Mouse (Mus musculus) lung, postnatal 0 days (tissue): ENCODE results near the gene Actn3. TPM values are rescaled to one million over a fixed set of nuclear protein-coding genes. Genes with fewer than 3 reads are reported as not detected.

ENCODE experiments used
- ATAC-seq: fragments of 200-750 bp; cut with Nextera tagmentation; 2 replicates; pipeline ENCODE4 v1.8.0; 2017; ENCODE audit warnings: moderate library complexity
- DNase-seq: peaks from one replicate; pipeline ENCODE4 v3.0.0-alpha.2; 2016; ENCODE audit warnings: low spot score
- H3K27ac ChIP-seq: fragments of 300-500 bp; sonication (generic); 2 replicates; pipeline ENCODE4 v1.5.1; 2014; ENCODE audit warnings: antibody characterized with exemption, mild to moderate bottlenecking, low read length, mixed read lengths
- H3K27me3 ChIP-seq: fragments of 300-500 bp; sonication (generic); replicated peaks from 2 replicates; pipeline ENCODE4 v1.6.1; 2014; ENCODE audit warnings: low read length, mixed read lengths; ENCODE audit not compliant: insufficient read depth
- H3K36me3 ChIP-seq: fragments of 300-500 bp; sonication (generic); 2 replicates; pipeline ENCODE4 v1.6.1; 2014; ENCODE audit warnings: low read length, mixed read lengths; ENCODE audit not compliant: insufficient read depth
- H3K4me1 ChIP-seq: fragments of 300-500 bp; sonication (generic); 2 replicates; pipeline ENCODE4 v1.6.1; 2014; ENCODE audit warnings: antibody characterized with exemption, low read depth, low read length, mixed read lengths; ENCODE audit not compliant: insufficient read depth
- H3K4me2 ChIP-seq: fragments of 300-500 bp; sonication (generic); replicated peaks from 2 replicates; pipeline ENCODE4 v1.6.1; 2014; ENCODE audit warnings: low read depth, mild to moderate bottlenecking, low read length, moderate library complexity, mixed read lengths
- H3K4me3 ChIP-seq: fragments of 300-500 bp; sonication (generic); 2 replicates; pipeline ENCODE4 v1.5.1; 2014; ENCODE audit warnings: low read depth, low read length
- H3K9ac ChIP-seq: fragments of 300-500 bp; sonication (generic); replicated peaks from 2 replicates; pipeline ENCODE4 v1.6.1; 2014; ENCODE audit warnings: low read depth, mild to moderate bottlenecking
- H3K9me3 ChIP-seq: fragments of 300-500 bp; sonication (generic); 2 replicates; pipeline ENCODE4 v1.6.1; 2016; ENCODE audit warnings: low read length, mixed read lengths
- CTCF ChIP-seq: IDR thresholded peaks from 2 replicates; pipeline ENCODE4 v1.5.1; 2016; ENCODE audit warnings: antibody characterized with exemption, mild to moderate bottlenecking
- EP300 ChIP-seq: IDR thresholded peaks from 2 replicates; pipeline ENCODE4 v1.6.1; 2016; ENCODE audit warnings: antibody characterized with exemption, mild to moderate bottlenecking, control low read depth
- WGBS: fragments of 180-500 bp; shearing (Covaris S2); extraction: QIAGEN DNeasy Blood & Tissue Kit; methylation state at CpG from one replicate; pipeline ENCODE4 v1.1.7; 2014; 5-methylcytosine and 5-hydroxymethylcytosine counted together
- polyA plus RNA-seq: library from polyadenylated mRNA; unstranded; fragments of >200 nt; fragmentation: Nextera tagmentation; extraction: Ambion mirVana; gene quantifications from 2 replicates; pipeline ENCODE4 v1.2.1, GENCODE M21; 2015

Gene Actn3
- polyA plus RNA-seq, 1 experiment from 2014 or later = 0.27 TPM

DNA sequence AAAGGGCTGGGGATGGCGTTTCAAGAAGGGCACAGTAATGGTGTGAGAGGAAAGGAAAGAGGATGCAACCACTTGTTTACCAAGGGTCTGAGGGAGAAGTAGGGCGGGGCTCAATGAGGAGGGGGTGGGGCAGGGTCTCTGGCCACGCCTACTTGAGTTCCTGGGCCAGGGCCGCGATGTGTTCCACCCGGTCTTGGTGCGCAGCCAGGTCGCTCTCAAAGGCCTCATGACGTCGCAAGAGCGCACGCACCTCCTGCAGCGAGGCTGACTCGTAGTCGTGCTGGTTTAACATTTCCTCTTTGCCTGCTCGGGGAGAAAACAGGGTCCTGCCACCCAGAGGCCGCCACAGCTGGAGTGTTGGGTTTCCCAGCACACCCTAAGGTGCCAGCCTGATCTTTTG lies 12.6 kb downstream of the Actn3 start:
- no peak overlapping the region for H3K27ac ChIP-seq
- no peaks in the 10 kb centered on the region for H3K4me1 ChIP-seq
- no peaks in the 10 kb centered on the region for H3K36me3 ChIP-seq
- H3K9me3 ChIP-seq = no peaks in the 10 kb centered on the region
- WGBS = 3% methylated on average over 17 of the region's 17 CpGs
- H3K4me2 ChIP-seq = peak overlapping the region; percentile 9; the same call in 1 of the 2 replicates
- TF ChIP-seq EP300 (no peak), CTCF (no peak)
- H3K4me3 ChIP-seq = no peak overlapping the region; the same call in 1 of the 2 replicates
- no peak overlapping the region for H3K9ac ChIP-seq
- DNase-seq (peak; percentile 62), ATAC-seq (peak; percentile 23; the same call in 1 of the 2 replicates)
- H3K27me3 ChIP-seq = no peaks in the 10 kb centered on the region

DNA sequence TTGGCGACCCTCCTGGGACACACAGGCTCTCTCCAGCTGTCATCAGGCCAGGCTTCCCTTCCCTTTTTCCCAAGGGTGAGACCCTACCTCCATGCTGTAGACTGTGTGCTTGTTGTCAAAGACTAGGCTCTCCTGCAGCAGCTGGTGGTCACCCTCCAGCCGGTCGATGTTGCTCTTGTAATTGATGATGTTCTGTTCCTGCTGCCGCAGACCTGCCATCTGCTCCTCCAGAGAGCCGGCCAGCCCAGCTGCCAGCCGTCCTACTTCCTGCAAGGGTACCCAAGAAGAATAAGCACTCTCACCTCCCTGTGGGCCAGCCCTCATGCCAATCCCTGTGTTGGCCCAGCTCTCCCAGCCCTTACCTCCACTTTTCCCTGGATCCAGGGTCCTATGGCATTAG lies 14.7 kb downstream of the Actn3 start:
- Histone ChIP-seq H3K4me3 (no peak overlapping the region), H3K4me1 (no peaks in the 10 kb centered on the region), H3K4me2 (no peak overlapping the region), H3K36me3 (no peaks in the 10 kb centered on the region), H3K27ac (no peak overlapping the region), H3K9ac (no peak overlapping the region), H3K27me3 (no peaks in the 10 kb centered on the region), H3K9me3 (no peaks in the 10 kb centered on the region)
- WGBS = 66% methylated on average over 6 of the region's 6 CpGs
- TF ChIP-seq CTCF (no peak), EP300 (no peak)
- no peak for DNase-seq
- ATAC-seq = no peak

DNA sequence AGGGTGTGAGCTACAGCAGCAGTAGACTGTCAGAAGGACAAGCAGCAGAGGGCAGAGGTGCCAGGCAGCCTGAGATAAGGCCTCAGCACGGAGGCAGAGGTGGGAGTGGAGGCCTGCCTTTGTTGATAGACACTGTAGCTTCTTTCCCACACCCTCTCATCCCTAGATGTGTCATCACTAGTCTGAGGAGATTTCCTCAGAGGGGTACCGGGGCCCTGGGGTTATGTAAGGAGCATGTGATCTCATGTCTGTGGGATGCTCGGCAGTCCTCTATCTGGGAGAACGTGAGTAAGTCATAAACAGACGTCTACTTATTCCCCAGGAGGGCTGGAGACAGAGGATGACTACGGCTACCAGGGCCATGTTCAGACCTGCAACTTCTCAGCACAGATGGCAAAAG lies 18.6 kb downstream of the Actn3 start:
- DNase-seq = no peak
- ATAC-seq = no peak
- no peak overlapping the region for H3K4me2 ChIP-seq
- H3K27me3 ChIP-seq = no peaks in the 10 kb centered on the region
- H3K9me3 ChIP-seq = no peaks in the 10 kb centered on the region
- no peaks in the 10 kb centered on the region for H3K36me3 ChIP-seq
- 56% methylated on average over 6 of the region's 6 CpGs for WGBS
- H3K4me3 ChIP-seq = no peak overlapping the region
- no peak overlapping the region for H3K27ac ChIP-seq
- TF ChIP-seq CTCF = no peak
- no peak for TF ChIP-seq EP300
- H3K4me1 ChIP-seq = 0 out of 2 replicates have a peak, but pooled peaks cover 4% of the 10 kb centered on the region
- H3K9ac ChIP-seq = no peak overlapping the region

DNA sequence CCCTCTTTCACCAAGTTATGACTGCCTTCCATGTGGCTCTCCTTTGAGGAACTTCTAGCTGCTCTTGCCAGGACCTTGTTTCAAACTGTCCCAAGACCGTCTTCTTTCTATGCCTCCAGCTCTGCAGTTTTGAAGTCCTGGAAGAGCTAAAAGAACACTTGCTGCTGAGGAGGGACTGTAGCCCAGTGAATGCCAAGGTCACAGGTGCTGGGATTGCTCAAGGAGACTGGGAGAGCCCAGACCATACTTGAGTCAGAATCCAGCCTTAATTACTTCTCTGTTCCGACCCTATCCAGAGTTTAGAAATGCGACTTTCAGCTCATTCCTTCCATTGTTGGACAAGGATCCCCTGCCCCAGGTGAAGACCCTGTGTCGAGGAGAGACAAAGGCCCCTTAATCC lies 21.8 kb downstream of the Actn3 start:
- ATAC-seq = no peak
- H3K4me2 ChIP-seq = 0 out of 2 replicates have a peak overlapping the region, but pooled peaks have one; percentile 90
- H3K4me1 ChIP-seq = 0 out of 2 replicates have a peak, but pooled peaks cover 4% of the 10 kb centered on the region
- H3K27me3 ChIP-seq = no peaks in the 10 kb centered on the region
- H3K9ac ChIP-seq = no peak overlapping the region
- WGBS = 76% methylated on average over 4 of the region's 4 CpGs
- H3K36me3 ChIP-seq = no peaks in the 10 kb centered on the region
- H3K9me3 ChIP-seq = no peaks in the 10 kb centered on the region
- no peak overlapping the region for H3K4me3 ChIP-seq
- TF ChIP-seq CTCF (no peak), EP300 (no peak)
- no peak overlapping the region for H3K27ac ChIP-seq
- DNase-seq = no peak

DNA sequence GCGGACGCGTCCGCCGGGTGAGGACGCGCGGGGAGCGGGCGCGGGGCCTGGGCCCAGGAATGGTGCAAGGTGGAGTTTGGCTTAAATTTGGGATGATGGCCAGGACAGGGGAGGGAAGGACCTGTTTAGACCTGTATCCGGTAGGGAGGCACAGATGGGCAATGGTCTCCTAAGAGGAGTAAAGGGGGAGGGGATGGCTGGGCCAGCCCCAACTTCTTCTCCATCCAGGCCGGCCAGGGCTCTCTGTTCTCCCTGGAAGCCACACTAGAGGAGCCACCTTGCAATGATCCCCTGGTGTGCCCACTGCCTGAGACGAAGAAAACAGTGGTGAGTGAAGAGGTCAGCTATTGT lies 22.3 kb downstream of the Actn3 start:
- DNase-seq (no peak), ATAC-seq (no peak)
- Histone ChIP-seq H3K27me3 (no peaks in the 10 kb centered on the region), H3K4me3 (peak overlapping the region; percentile 43), H3K36me3 (no peaks in the 10 kb centered on the region), H3K4me1 (0 out of 2 replicates have a peak, but pooled peaks cover 4% of the 10 kb centered on the region), H3K9me3 (no peaks in the 10 kb centered on the region), H3K9ac (peak overlapping the region; percentile 34), H3K27ac (no peak overlapping the region), H3K4me2 (peak overlapping the region; percentile 90)
- WGBS = 3% methylated on average over 14 of the region's 14 CpGs
- TF ChIP-seq EP300 = no peak
- TF ChIP-seq CTCF = no peak

DNA sequence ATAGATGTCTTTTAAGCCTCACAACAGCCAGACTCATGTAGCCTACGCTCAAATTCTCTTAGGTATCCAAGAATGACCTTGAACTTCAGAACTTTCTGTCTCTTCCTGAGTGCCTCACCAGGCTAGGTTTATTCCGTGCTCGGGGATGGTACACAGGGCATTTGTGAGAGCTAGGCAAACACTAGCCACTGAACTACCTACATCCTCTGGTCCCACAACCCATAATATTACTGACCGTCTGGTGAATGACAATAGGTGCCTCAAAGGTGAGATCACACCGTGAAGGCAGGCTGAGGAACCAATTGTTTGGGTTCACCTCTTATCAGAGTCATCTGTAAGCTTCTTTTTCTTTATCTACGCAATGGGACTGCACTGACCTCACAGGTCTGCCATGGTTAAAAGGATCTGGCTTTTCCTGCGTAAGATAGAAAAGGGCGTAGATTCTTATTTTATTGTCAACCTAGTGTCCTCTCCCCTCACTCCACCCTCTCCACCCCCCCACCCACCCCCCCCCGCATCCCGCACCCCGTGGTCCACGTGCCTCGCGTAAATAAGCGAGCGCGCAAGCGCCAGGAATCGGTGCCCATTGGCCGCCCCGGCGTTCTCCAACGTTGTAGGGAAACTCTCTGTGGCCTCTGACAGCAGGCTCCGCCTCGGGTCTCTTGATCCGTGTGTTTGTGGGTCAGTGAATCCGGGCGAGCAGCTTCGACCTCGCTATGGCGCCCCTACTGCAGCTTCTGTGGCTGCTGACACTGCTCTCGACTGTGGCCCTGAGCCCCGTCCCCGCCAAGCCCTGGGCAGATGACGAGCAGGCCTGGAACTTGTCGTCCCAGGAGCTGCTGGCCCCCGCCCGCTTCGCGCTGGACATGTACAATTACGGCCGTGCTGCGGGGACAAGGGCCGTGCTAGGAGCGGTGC lies 22.9 kb downstream of the Actn3 start, which contains the start of gene Ctsf:
Gene Ctsf, plus strand, starts transcription at position 579 of the 918 bp plus-strand sequence.
- Histone ChIP-seq H3K4me1 (0 out of 2 replicates have a peak, but pooled peaks cover 4% of the 10 kb centered on the region), H3K9ac (peak within 1 kb of the TSS; percentile 34), H3K27me3 (no peaks in the 10 kb centered on the region), H3K4me3 (peak within 1 kb of the TSS; percentile 43), H3K27ac (no peak within 1 kb of the TSS), H3K36me3 (no peaks in the 10 kb centered on the region), H3K4me2 (peak within 1 kb of the TSS; percentile 90), H3K9me3 (no peaks in the 10 kb centered on the region)
- TF ChIP-seq CTCF (peak; percentile 26), EP300 (no peak)
- ATAC-seq (peak; percentile 92), DNase-seq (peak; percentile 86)
- WGBS = 7% methylated on average over 44 of the region's 45 CpGs
